Mouse (Mus musculus): ENCODE measurements at regions not wholly inside any gene's neighbourhood (a gene's known extent, or its start where the extent isn't known, plus 50 kb on each side); places are given as distances from the start of the nearest gene placed in this dataset.

DNA sequence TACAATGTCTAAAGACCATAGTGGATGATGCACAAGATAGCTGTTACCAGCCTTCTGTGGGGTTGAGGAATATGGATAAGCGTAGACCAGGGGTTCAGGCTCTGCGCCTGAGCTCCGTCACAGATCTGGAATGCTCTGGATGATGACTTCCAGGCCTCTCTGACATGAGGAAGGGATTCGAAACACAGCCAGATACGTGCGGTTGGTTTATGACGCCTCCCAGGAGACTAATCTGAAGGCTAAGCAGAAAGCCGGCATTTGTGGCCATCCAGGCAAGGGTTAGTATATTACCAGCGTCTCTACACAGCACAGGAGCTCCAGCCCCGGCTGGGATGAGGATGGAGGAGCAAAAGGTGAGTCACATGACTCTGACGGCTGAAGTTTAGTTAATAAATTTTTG is 170.4 kb upstream of the Ppp2r3a start:
- WGBS, result 80% methylated on average over 11 of the region's 11 CpGs
- Histone ChIP-seq H3K9me3 (no peaks in the 10 kb centered on the region), H3K27me3 (no peaks in the 10 kb centered on the region), H3K4me3 (no peak overlapping the region), H3K9ac (no peak overlapping the region), H3K4me1 (replicated peaks) (peaks cover 11% of the 10 kb centered on the region), H3K36me3 (no peaks in the 10 kb centered on the region), H3K4me2 (no peak overlapping the region), H3K27ac (no peak overlapping the region)
- no peak for ATAC-seq (ENCODE audit: low FRiP score)

DNA sequence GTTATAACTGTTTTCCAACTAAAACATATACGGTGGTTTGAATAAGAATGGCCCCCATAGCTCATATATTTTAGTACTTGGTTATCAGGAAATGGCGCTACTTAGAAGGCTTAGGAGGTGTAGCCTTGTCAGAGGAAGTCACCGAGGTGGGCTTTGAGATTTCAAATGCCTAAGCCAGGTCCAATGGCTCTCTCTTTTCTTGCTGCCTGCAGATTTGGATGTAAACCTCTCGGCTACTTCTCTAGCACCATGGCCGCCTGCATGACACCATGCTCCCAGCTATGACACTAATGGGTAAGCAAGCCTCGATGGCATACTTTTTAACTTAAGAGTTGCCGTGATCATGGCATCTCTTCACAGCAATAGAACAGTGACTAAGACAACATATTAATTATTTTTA is 169.5 kb upstream of the Ppp2r3a start:
- Histone ChIP-seq H3K4me2 (no peak overlapping the region), H3K27me3 (no peaks in the 10 kb centered on the region), H3K36me3 (no peaks in the 10 kb centered on the region), H3K4me3 (no peak overlapping the region), H3K4me1 (replicated peaks) (peaks cover 8% of the 10 kb centered on the region), H3K9me3 (no peaks in the 10 kb centered on the region), H3K27ac (no peak overlapping the region), H3K9ac (no peak overlapping the region)
- WGBS, result 89% methylated on average over 7 of the region's 7 CpGs
- no peak for ATAC-seq (ENCODE audit: low FRiP score)

DNA sequence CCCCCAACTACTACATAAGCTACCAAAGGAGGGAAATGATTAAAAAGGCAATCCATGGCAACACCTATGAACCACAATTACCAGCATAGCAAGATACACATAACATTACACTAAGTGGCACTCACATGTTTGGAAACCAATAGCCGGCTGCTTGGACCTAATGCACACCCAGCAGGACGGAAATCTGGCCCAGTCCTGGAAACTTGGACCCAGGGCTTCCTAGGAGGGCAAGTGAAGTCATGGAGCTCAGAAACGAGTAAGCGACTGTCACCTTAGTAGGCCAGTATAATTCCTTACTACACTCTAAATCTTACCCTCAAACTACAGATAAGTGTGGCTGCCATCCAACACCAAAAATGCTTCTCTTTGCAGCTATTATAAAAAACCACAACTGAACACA is 168.6 kb upstream of the Ppp2r3a start:
- Histone ChIP-seq H3K4me1 (replicated peaks) (no peaks in the 10 kb centered on the region), H3K4me2 (no peak overlapping the region), H3K27me3 (no peaks in the 10 kb centered on the region), H3K27ac (no peak overlapping the region), H3K4me3 (no peak overlapping the region), H3K9me3 (no peaks in the 10 kb centered on the region), H3K9ac (no peak overlapping the region), H3K36me3 (no peaks in the 10 kb centered on the region)
- WGBS, result 96% methylated on average over 4 of the region's 4 CpGs
- no peak for ATAC-seq (ENCODE audit: low FRiP score)

DNA sequence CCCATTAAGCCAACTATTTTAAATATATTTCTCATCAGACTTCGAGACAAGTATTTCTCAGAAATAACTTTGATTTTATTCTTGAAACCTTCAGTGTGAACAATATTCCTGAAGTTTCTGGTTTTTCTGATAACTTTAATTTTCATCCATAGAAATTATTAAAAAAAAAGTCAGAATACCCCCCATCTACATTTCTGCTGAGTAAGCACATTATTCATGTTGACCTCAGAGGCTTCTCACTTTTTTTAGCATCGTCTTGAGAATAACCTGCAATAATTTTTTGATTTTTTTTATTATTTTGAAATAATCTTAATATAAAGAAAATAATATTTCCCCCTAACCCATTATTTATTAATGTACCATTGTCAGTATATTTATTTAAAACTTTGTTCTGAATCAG is 166.1 kb upstream of the Ppp2r3a start:
- Histone ChIP-seq H3K9ac (no peak overlapping the region), H3K4me2 (no peak overlapping the region), H3K4me3 (no peak overlapping the region), H3K9me3 (no peaks in the 10 kb centered on the region), H3K27ac (no peak overlapping the region), H3K36me3 (no peaks in the 10 kb centered on the region), H3K27me3 (no peaks in the 10 kb centered on the region), H3K4me1 (replicated peaks) (peaks cover 8% of the 10 kb centered on the region; the same call in 1 of the 2 replicates)
- no peak for ATAC-seq (ENCODE audit: low FRiP score)
- 93% methylated on average over 2 of the region's 2 CpGs for WGBS

DNA sequence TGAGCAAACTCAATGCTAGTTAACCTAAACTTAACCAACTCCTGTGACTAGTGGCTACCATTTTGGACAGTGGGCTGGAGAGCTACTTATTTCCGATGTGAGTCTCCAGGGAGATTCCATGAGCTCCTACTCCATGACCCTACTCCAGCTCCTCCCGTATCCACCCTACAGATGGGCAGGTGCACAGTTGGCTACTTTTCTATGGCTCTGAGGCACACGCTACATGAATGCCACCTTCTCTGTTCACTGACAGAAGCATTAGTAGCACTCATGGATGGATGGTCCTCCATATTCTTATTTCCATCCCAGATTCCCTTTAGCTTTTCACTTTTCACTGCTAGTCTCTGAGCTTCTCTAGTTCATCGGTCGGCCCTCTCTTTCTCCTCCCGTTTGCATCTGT is 164.7 kb upstream of the Ppp2r3a start:
- Histone ChIP-seq H3K4me2 (no peak overlapping the region), H3K36me3 (no peaks in the 10 kb centered on the region), H3K9me3 (no peaks in the 10 kb centered on the region), H3K9ac (no peak overlapping the region), H3K27ac (no peak overlapping the region), H3K4me3 (no peak overlapping the region), H3K27me3 (no peaks in the 10 kb centered on the region), H3K4me1 (replicated peaks) (peaks cover 14% of the 10 kb centered on the region)
- ATAC-seq (ENCODE audit: low FRiP score), result no peak
- 98% methylated on average over 6 of the region's 6 CpGs for WGBS

DNA sequence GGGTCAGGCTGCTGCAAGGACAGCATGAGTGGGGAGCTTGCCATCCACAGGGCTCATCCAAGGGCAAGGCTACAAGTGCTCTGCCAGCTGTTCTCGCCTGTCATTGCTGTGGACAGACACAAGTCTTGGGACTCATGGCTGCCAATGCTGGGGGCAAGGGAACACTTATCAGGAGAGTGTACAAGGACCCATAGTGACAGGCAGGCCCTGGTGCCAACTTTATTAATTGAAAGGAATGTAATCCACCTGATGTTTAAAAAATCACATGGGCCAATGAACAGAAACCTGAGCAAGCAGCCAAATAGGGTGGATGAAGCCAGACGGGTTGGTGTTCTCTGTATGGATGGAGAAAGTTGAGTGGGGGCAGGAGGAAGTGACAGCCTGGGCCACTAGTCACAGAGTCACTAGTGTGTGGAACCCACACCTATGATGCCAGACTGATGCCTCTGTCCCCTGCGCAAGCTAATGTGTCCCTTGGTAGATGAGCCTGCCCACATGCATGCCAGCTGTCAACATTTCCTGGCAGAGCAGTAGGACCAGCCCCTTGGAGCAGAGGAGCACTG is 161.6 kb upstream of the Ppp2r3a start:
- H3K27ac ChIP-seq, result no peak overlapping the region
- H3K27me3 ChIP-seq, result no peaks in the 10 kb centered on the region
- no peak overlapping the region for H3K9ac ChIP-seq
- no peak overlapping the region for H3K4me3 ChIP-seq
- no peaks in the 10 kb centered on the region for H3K9me3 ChIP-seq
- no peak for ATAC-seq (ENCODE audit: low FRiP score)
- no peaks in the 10 kb centered on the region for H3K36me3 ChIP-seq
- 79% methylated on average over 3 of the region's 3 CpGs for WGBS
- peaks cover 29% of the 10 kb centered on the region for H3K4me1 ChIP-seq (replicated peaks)
- no peak overlapping the region for H3K4me2 ChIP-seq

DNA sequence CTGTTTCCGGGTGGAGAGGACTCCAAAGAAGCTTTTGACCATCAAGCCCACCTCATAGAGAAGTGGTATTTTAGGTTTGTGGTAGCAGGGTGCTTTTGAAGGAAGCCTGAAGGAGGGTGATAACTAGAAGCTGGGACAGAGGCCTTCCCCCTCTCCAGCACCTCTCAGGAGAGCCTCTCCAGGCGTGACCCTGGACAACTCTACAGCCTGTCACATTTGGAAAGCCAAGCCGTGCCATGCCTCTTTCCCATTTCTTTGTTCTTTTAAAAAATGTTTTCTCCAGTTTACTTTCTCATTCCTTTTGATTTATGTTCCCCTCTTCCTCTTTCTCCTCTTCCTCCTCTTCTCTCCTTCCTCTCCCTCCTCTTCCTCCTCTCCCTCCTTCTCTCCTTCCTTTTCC is 160.4 kb upstream of the Ppp2r3a start:
- ATAC-seq (ENCODE audit: low FRiP score), result no peak
- Histone ChIP-seq H3K36me3 (no peaks in the 10 kb centered on the region), H3K4me1 (replicated peaks) (peaks cover 41% of the 10 kb centered on the region), H3K4me3 (no peak overlapping the region), H3K9ac (no peak overlapping the region), H3K4me2 (no peak overlapping the region), H3K27ac (peak overlapping the region; percentile 72), H3K9me3 (no peaks in the 10 kb centered on the region), H3K27me3 (no peaks in the 10 kb centered on the region)
- 84% methylated on average over 3 of the region's 3 CpGs for WGBS

DNA sequence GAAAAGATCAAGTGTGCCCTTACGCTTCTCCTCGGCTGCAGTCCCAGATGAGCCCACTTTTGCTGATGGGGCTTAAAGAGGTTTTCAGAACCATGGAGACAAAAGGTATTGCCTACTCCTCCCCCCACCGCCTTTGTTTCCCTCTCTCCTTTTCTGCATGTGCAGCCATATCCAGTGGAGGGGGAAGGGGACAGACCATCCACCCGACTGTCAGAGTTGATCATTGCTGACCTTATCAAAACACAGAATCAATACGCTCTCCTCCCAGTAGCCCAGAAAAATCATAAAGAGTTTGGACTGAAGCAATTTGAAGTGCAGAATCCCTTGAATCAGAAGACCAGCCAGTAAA is 159.9 kb upstream of the Ppp2r3a start:
- no peak overlapping the region for H3K9ac ChIP-seq
- ATAC-seq (ENCODE audit: low FRiP score), result peak; percentile 47
- H3K4me3 ChIP-seq, result no peak overlapping the region
- H3K4me1 ChIP-seq (replicated peaks), result peaks cover 46% of the 10 kb centered on the region
- H3K4me2 ChIP-seq, result no peak overlapping the region
- H3K27me3 ChIP-seq, result no peaks in the 10 kb centered on the region
- 50% methylated on average over 5 of the region's 5 CpGs for WGBS
- H3K9me3 ChIP-seq, result no peaks in the 10 kb centered on the region
- no peaks in the 10 kb centered on the region for H3K36me3 ChIP-seq
- peak overlapping the region; percentile 72 for H3K27ac ChIP-seq

DNA sequence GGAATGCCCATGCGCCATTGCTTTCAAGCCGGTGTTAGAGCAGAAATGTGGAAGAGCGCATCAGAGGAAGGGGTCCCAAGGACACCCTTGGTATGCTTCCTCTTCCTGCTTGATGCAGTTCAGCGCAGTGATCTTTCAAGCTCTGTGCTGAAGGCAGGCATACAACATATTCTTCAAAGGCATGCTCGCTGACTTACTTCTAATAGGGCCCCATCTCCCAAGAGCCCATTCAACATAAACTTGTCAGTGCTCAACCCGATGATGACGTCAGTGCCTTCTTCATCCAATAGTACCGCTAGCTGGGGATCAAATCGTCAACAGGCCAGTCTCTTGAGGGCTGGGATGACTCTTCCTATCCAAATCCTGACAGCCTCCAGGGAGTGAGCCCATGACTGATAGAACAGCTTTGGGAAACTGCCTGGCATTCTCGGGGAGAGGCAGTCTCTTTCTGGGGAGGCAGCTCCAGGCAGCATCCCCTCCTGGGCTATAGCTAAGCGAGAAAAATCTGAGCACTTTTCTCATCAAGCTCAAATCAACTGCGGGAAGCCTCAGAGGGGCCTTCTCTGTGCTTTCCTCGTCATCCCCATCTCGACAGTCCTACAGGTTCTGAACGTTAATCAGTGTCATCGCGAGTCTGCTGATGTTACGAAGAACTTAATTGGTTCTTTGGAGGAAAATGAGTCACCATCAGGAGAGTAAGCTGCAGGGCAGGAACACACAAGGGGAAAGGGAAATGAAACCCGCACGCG is 159.4 kb upstream of the Ppp2r3a start:
- no peaks in the 10 kb centered on the region for H3K9me3 ChIP-seq
- ATAC-seq (ENCODE audit: low FRiP score), result peak; percentile 19
- H3K4me1 ChIP-seq (replicated peaks), result peaks cover 49% of the 10 kb centered on the region
- H3K27me3 ChIP-seq, result no peaks in the 10 kb centered on the region
- no peak overlapping the region for H3K4me2 ChIP-seq
- H3K36me3 ChIP-seq, result no peaks in the 10 kb centered on the region
- H3K27ac ChIP-seq, result peak overlapping the region; percentile 72
- no peak overlapping the region for H3K4me3 ChIP-seq
- WGBS, result 62% methylated on average over 21 of the region's 21 CpGs
- H3K9ac ChIP-seq, result no peak overlapping the region

DNA sequence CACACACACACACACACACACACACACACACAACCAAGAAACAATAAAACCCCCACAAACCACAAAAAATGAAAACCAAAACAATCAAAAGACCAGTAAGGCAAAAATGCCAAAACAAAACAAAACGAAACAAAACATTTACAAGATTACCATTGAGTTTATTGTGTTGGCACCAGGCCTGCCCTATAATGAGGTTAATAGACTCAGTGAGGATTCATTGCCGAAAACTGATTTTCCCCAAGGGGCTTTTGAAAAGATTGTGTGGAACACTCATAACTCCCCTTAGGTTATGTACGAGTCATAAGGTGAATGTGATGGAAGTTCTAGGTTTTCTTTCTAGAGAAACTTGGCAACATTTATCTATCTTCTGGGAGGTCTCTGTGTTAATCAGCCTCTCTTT is 158.8 kb upstream of the Ppp2r3a start:
- WGBS, result 67% methylated on average over 3 of the region's 3 CpGs
- H3K27me3 ChIP-seq, result no peaks in the 10 kb centered on the region
- ATAC-seq (ENCODE audit: low FRiP score), result no peak
- no peaks in the 10 kb centered on the region for H3K9me3 ChIP-seq
- no peak overlapping the region for H3K4me2 ChIP-seq
- H3K27ac ChIP-seq, result peak overlapping the region; percentile 72
- no peak overlapping the region for H3K4me3 ChIP-seq
- no peaks in the 10 kb centered on the region for H3K36me3 ChIP-seq
- no peak overlapping the region for H3K9ac ChIP-seq
- peaks cover 54% of the 10 kb centered on the region for H3K4me1 ChIP-seq (replicated peaks)

DNA sequence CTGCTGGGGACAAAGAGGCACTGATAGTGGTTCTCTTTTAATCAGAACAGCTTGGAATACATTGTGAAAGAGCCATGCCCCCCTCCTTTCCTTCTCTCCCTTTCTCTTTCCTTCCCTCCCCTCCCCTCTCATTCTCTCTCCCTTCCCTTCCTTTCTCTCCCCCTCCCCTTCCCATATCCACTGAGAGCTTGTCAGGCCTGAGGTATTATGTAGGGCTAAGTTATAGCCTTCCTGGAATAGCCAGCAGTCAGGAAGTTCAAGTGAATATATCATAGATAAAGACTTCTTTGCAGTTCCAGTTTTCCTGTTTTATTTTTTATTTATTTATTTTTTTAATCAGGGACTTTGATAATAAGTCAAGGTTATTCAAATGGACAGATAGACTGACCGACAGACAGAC is 156.5 kb upstream of the Ppp2r3a start:
- Histone ChIP-seq H3K27me3 (no peaks in the 10 kb centered on the region), H3K4me2 (no peak overlapping the region), H3K27ac (peak overlapping the region; percentile 93), H3K36me3 (no peaks in the 10 kb centered on the region), H3K9me3 (no peaks in the 10 kb centered on the region), H3K4me1 (replicated peaks) (peaks cover 62% of the 10 kb centered on the region), H3K9ac (no peak overlapping the region), H3K4me3 (no peak overlapping the region)
- WGBS, result 91% methylated on average over 1 of the region's 1 CpGs
- no peak for ATAC-seq (ENCODE audit: low FRiP score)

DNA sequence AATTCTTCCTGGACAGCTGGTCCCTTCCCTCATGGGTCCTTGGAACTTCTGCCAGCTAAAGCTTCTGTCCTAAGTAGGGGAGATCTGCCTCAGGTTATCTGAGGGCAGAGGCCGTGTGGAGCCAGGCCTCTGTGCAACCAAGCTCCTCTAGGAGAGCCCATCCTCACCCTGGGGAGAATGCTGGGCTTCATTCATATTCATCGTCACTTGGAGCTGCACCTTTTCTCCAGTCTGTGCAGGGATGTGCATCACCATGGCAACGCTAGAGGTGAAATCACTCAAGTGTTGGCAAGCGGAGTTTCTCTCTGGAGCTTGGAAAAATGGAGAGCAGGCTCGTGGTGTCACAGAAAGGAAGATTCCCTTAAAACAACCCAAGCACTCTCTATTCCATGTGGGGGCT is 155.5 kb upstream of the Ppp2r3a start:
- Histone ChIP-seq H3K4me1 (replicated peaks) (peaks cover 71% of the 10 kb centered on the region), H3K4me2 (no peak overlapping the region)
- WGBS, result 37% methylated on average over 5 of the region's 5 CpGs

DNA sequence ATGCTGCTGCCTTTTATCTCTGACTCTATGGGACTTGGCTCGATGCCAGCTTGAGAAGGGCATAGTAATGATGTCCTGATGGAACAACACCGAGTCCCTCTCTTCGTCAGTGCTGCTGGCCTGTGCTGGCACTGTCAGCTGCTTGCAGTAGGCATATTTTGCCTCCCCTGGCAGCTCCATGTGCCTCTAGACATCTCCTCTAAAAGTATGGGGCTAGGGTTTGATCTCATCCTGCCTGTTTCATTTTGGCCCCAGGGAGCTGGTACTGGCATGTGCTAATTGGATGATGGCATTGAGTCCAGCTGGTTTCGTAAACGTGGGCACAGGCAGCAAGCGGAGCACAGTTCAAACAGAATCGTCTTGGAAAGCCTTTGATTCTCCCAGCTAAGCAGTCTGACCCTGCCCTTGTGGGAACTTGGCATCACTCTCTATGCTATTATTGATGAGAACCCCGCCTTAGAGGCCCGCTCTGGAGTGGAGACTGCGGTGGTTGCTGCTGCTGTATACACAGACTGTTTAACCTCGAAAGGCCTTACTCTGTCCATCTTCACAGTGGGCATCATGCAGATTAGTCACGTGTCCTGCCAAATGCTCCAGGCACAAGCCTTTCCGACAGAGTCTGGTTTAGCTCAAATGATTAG is 153.0 kb upstream of the Ppp2r3a start:
- H3K9ac ChIP-seq, result no peak overlapping the region
- H3K36me3 ChIP-seq, result no peaks in the 10 kb centered on the region
- WGBS, result 40% methylated on average over 13 of the region's 13 CpGs
- H3K9me3 ChIP-seq, result no peaks in the 10 kb centered on the region
- peak; percentile 60 for ATAC-seq (ENCODE audit: low FRiP score)
- H3K4me2 ChIP-seq, result no peak overlapping the region
- H3K27me3 ChIP-seq, result no peaks in the 10 kb centered on the region
- H3K4me1 ChIP-seq (replicated peaks), result peaks cover 56% of the 10 kb centered on the region
- no peak overlapping the region for H3K4me3 ChIP-seq
- peak overlapping the region; percentile 50 for H3K27ac ChIP-seq

More for the DNA sequence above, 155.5 kb upstream of the Ppp2r3a start:
- Histone ChIP-seq H3K9ac (peak overlapping the region; percentile 29; the same call in 1 of the 2 replicates), H3K27ac (peak overlapping the region; percentile 93), H3K4me3 (no peak overlapping the region), H3K27me3 (no peaks in the 10 kb centered on the region), H3K9me3 (no peaks in the 10 kb centered on the region), H3K36me3 (no peaks in the 10 kb centered on the region)
- peak; percentile 77 for ATAC-seq (ENCODE audit: low FRiP score)
